Mouse (Mus musculus) CH12.LX (cell line): ENCODE results near the gene Sall4. TPM values are rescaled to one million over a fixed set of nuclear protein-coding genes. Genes with fewer than 3 reads are reported as not detected.

ENCODE experiments used
- DNase-seq: peaks from one replicate; pipeline ENCODE4 v3.0.0-alpha.2; 2013; ENCODE audit errors: extremely low read depth
- H3K27ac ChIP-seq: 2 replicates; pipeline ENCODE4 v1.5.1; 2012; ENCODE audit warnings: low read depth, mild to moderate bottlenecking, control low read depth, moderate library complexity; ENCODE audit not compliant: insufficient read depth
- H3K27me3 ChIP-seq: replicated peaks from 2 replicates; pipeline ENCODE3; 2012; ENCODE audit warnings: inconsistent platforms
- H3K36me3 ChIP-seq, 2 experiments: replicated peaks in 1 of 2; 2 replicates each; pipeline versions ENCODE3 to v1.6.1; 2012; ENCODE audit warnings: inconsistent platforms in 1 of 2, low read length in 1 of 2, mild to moderate bottlenecking in 1 of 2, mixed read lengths in 1 of 2, moderate library complexity in 1 of 2; ENCODE audit not compliant: control insufficient read depth in 1 of 2, insufficient read depth in 1 of 2
- H3K4me1 ChIP-seq, 2 experiments: 2 replicates each; pipeline ENCODE4 v1.6.1; 2012; ENCODE audit warnings: inconsistent platforms in 1 of 2, moderate library complexity in 1 of 2; ENCODE audit not compliant: insufficient read depth in 2 of 2, control insufficient read depth in 1 of 2
- H3K4me2 ChIP-seq: 2 replicates; pipeline ENCODE4 v1.6.1; 2012; ENCODE audit warnings: low read depth, mild to moderate bottlenecking, control low read depth; ENCODE audit not compliant: poor library complexity, insufficient read depth, severe bottlenecking
- H3K4me3 ChIP-seq, 3 experiments: fragments of 150-350 bp in 1 of 3; sonication (generic) in 1 of 3; replicated peaks in 1 of 3; 2 replicates each; pipeline versions ENCODE3 to v1.5.1; 2011 to 2012; ENCODE audit warnings: low read depth in 2 of 3, low read length in 2 of 3, mild to moderate bottlenecking in 2 of 3, moderate library complexity in 2 of 3, control low read depth in 1 of 3, improper control_type of control experiment in 1 of 3, inconsistent platforms in 1 of 3, mixed read lengths in 1 of 3; ENCODE audit not compliant: poor library complexity in 1 of 3
- H3K79me2 ChIP-seq: replicated peaks from 2 replicates; pipeline ENCODE4 v1.6.1; 2012; ENCODE audit warnings: mild to moderate bottlenecking, moderate library complexity; ENCODE audit not compliant: control insufficient read depth, poor library complexity, insufficient read depth, severe bottlenecking; ENCODE audit errors: extremely low read depth
- H3K9ac ChIP-seq: 2 replicates; pipeline ENCODE4 v1.6.1; 2012; ENCODE audit warnings: low read depth, mild to moderate bottlenecking, control low read depth, moderate library complexity; ENCODE audit not compliant: insufficient read depth
- H3K9me3 ChIP-seq: replicated peaks from 2 replicates; pipeline ENCODE3; 2012; ENCODE audit warnings: low read length, inconsistent platforms, mixed read lengths
- BHLHE40 ChIP-seq: IDR thresholded peaks from 2 replicates; pipeline ENCODE4 v1.6.1; 2011; ENCODE audit warnings: mild to moderate bottlenecking, low read depth, low read length, improper control_type of control experiment
- CHD2 ChIP-seq: IDR thresholded peaks from 2 replicates; pipeline ENCODE4 v1.6.1; 2011; ENCODE audit warnings: low read length, improper control_type of control experiment
- ELF1 ChIP-seq: IDR thresholded peaks from 2 replicates; pipeline ENCODE4 v1.6.1; 2014; ENCODE audit warnings: low read depth, mild to moderate bottlenecking, inconsistent platforms, low read length, improper control_type of control experiment
- ETS1 ChIP-seq: conservative IDR thresholded peaks from 2 replicates; pipeline ENCODE4 v1.6.1; 2012; ENCODE audit warnings: low read depth, mild to moderate bottlenecking, inconsistent platforms, low read length, improper control_type of control experiment, moderate library complexity
- GABPA ChIP-seq: IDR thresholded peaks from 2 replicates; pipeline ENCODE4 v1.6.1; 2012; ENCODE audit warnings: low read depth, low read length, improper control_type of control experiment, inconsistent platforms; ENCODE audit not compliant: insufficient replicate concordance
- KAT2A ChIP-seq: IDR thresholded peaks from 2 replicates; pipeline ENCODE4 v1.6.1; 2012; ENCODE audit warnings: low read length, improper control_type of control experiment, inconsistent platforms; ENCODE audit not compliant: insufficient replicate concordance
- MAFK ChIP-seq: IDR thresholded peaks from 2 replicates; pipeline ENCODE4 v1.6.1; 2011; ENCODE audit warnings: low read length, improper control_type of control experiment; ENCODE audit not compliant: insufficient replicate concordance
- MAX ChIP-seq: IDR thresholded peaks from 2 replicates; pipeline ENCODE4 v1.6.1; 2011; ENCODE audit warnings: low read length, improper control_type of control experiment
- MEF2A ChIP-seq: IDR thresholded peaks from 2 replicates; pipeline ENCODE4 v1.6.1; 2014; ENCODE audit warnings: low read depth, mild to moderate bottlenecking, inconsistent platforms, low read length, improper control_type of control experiment, borderline replicate concordance
- MYC ChIP-seq: IDR thresholded peaks from 2 replicates; pipeline ENCODE4 v1.6.1; 2011; ENCODE audit warnings: low read depth, mild to moderate bottlenecking, improper control_type of control experiment, low read length
- NELFE ChIP-seq: IDR thresholded peaks from 2 replicates; pipeline ENCODE4 v1.6.1; 2011; ENCODE audit warnings: low read depth, low read length, improper control_type of control experiment
- NRF1 ChIP-seq: IDR thresholded peaks from 2 replicates; pipeline ENCODE4 v1.6.1; 2014; ENCODE audit warnings: low read depth, mild to moderate bottlenecking, inconsistent platforms, low read length, improper control_type of control experiment, moderate library complexity
- POLR2A ChIP-seq: IDR thresholded peaks from 2 replicates; pipeline ENCODE4 v1.6.1; 2011; ENCODE audit warnings: low read depth, mild to moderate bottlenecking, improper control_type of control experiment, low read length
- TBP ChIP-seq: conservative IDR thresholded peaks from 2 replicates; pipeline ENCODE4 v1.6.1; 2011; ENCODE audit warnings: low read depth, low read length, improper control_type of control experiment
- TCF12 ChIP-seq: IDR thresholded peaks from 2 replicates; pipeline ENCODE4 v1.6.1; 2014; ENCODE audit warnings: low read depth, mild to moderate bottlenecking, inconsistent platforms, low read length, improper control_type of control experiment
- USF1 ChIP-seq: IDR thresholded peaks from 2 replicates; pipeline ENCODE4 v1.6.1; 2014; ENCODE audit warnings: low read depth, mild to moderate bottlenecking, inconsistent platforms, low read length, improper control_type of control experiment
- ZKSCAN1 ChIP-seq: IDR thresholded peaks from 2 replicates; pipeline ENCODE4 v1.6.1; 2012; ENCODE audit warnings: low read depth, inconsistent platforms, low read length, improper control_type of control experiment, borderline replicate concordance
- ZMIZ1 ChIP-seq: IDR thresholded peaks from 2 replicates; pipeline ENCODE4 v1.6.1; 2012; ENCODE audit warnings: low read depth, mild to moderate bottlenecking, inconsistent platforms, low read length, improper control_type of control experiment
- dilution Hi-C: fragments of 300-500 bp; cut with MboI; formaldehyde crosslinking; loops from 2 replicates; pipeline ENCODE4 v1.14.3; 2020; ENCODE audit warnings: low sequenced_read_pairs; ENCODE audit not compliant: extremely low pct_unique_long_range_greater_than_20kb, extremely low pct_ligation_motif_present
- in situ Hi-C: fragments of 300-500 bp; cut with MboI; formaldehyde crosslinking; loops from 3 replicates; pipeline ENCODE4 v1.14.3; 2019; ENCODE audit warnings: low sequenced_read_pairs, low pct_ligation_motif_present, low pct_unique_long_range_greater_than_20kb, mixed read lengths
- polyA plus RNA-seq: library from polyadenylated mRNA; unstranded; fragments of >175 nt; gene quantifications from 2 replicates; pipeline ENCODE4 v1.2.1, GENCODE M21; 2012; ENCODE audit warnings: low read depth; ENCODE audit not compliant: insufficient read length
- total RNA-seq, 2 experiments: library from RNA; depleted of rRNA; stranded (reverse); fragments of 300-350 nt in 1 of 2; fragments of >200 nt in 1 of 2; gene quantifications; 2 replicates each; pipeline ENCODE4 v1.2.3; 2012 to 2014

Gene Sall4
- total and polyA plus RNA-seq, 3 experiments: not detected

DNA sequence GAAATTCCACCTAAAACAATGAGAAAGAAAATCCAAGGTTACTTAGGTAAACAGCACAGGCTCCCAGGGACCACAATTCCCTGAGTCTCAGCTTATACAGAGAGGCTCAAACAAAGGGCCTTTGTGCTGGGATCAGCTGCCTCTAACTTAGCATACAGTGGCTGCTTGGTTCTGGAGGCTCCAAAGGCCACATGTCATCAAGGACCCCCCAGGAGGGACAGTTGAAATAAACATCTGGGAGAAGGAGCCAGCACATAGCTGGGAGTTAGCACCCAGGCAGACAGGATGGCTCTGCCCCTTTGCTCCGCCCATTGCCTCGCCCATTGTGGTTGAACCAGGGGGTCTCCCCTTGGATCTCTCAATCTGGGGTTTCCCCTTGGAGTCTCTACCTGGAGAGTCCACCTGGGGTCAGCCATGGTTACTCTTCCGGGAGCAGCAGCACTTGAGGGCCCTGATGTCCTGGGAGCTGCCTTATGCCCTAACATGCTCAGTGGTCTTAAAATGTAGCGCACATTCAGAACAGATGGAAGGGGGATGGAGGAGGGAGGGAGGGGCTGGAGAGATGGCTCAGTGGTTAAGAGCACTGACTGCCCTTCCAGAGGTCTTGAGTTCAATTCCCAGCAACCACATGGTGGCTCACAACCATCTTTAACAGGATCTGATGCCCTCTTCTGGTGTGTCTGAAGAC lies 23.5 kb upstream of the Sall4 start:
- no peaks in the 10 kb centered on the region for H3K27me3 ChIP-seq
- no peaks in the 10 kb centered on the region for H3K36me3 ChIP-seq
- in situ Hi-C loops: no loop called here
- H3K79me2 ChIP-seq: no peaks in the 10 kb centered on the region
- H3K27ac ChIP-seq: no peak overlapping the region
- TF ChIP-seq NRF1: no peak
- TF ChIP-seq ZKSCAN1: no peak
- TF ChIP-seq POLR2A: no peak
- no peak for TF ChIP-seq NELFE
- TF ChIP-seq KAT2A: no peak
- no peak for TF ChIP-seq MAFK
- no peak for TF ChIP-seq TCF12
- TF ChIP-seq GABPA: no peak
- dilution Hi-C loops: no loop called here
- H3K4me2 ChIP-seq: no peak overlapping the region
- no peak for DNase-seq
- H3K9me3 ChIP-seq: no peaks in the 10 kb centered on the region
- no peak overlapping the region for H3K4me3 ChIP-seq
- H3K4me1 ChIP-seq: no peaks in the 10 kb centered on the region
- H3K9ac ChIP-seq: no peak overlapping the region

- Histone ChIP-seq H3K4me1 (no peaks in the 10 kb centered on the region), H3K27ac (no peak overlapping the region), H3K9me3 (no peaks in the 10 kb centered on the region), H3K79me2 (no peaks in the 10 kb centered on the region), H3K4me3 (no peak overlapping the region), H3K27me3 (peaks cover 7% of the 10 kb centered on the region), H3K4me2 (no peak overlapping the region), H3K9ac (no peak overlapping the region), H3K36me3 (no peaks in the 10 kb centered on the region)
- no peak for TF ChIP-seq CHD2
- no peak for TF ChIP-seq TBP
- TF ChIP-seq MAX: no peak
- TF ChIP-seq ETS1: no peak
- no peak for TF ChIP-seq ZMIZ1
- no peak for TF ChIP-seq TCF12
- TF ChIP-seq MEF2A: no peak
- TF ChIP-seq MYC: no peak
- no peak for TF ChIP-seq MAFK
- no peak for TF ChIP-seq NELFE
- no peak for TF ChIP-seq USF1
- TF ChIP-seq BHLHE40: no peak
- no peak for TF ChIP-seq ELF1
- in situ Hi-C loops (no loop called here), dilution Hi-C loops (no loop called here)
- DNase-seq: no peak
These were observed 18.4 kb upstream of the Sall4 start for GRCm38 (mm10) chr2:168786174-168786573.
